Mouse (Mus musculus) heart, adult 2 months (tissue): ENCODE measurements around the gene Dgkh.

ENCODE experiments used
- CTCF ChIP-seq: fragments of 200-600 bp; IDR thresholded peaks from 2 replicates; pipeline ENCODE4 v1.8.1; 2022; ENCODE audit warnings: antibody characterized with exemption, mild to moderate bottlenecking, moderate library complexity
- EP300 ChIP-seq: fragments of 200-500 bp; IDR thresholded peaks from 2 replicates; pipeline ENCODE4 v1.6.1; 2011; ENCODE audit warnings: low read depth, low read length, control low read depth; ENCODE audit not compliant: insufficient read depth
- POLR2A ChIP-seq: fragments of 200-500 bp; IDR thresholded peaks from 2 replicates; pipeline ENCODE4 v1.6.1; 2011; ENCODE audit warnings: mild to moderate bottlenecking, low read depth, low read length, control low read depth; ENCODE audit not compliant: insufficient read depth

DNA sequence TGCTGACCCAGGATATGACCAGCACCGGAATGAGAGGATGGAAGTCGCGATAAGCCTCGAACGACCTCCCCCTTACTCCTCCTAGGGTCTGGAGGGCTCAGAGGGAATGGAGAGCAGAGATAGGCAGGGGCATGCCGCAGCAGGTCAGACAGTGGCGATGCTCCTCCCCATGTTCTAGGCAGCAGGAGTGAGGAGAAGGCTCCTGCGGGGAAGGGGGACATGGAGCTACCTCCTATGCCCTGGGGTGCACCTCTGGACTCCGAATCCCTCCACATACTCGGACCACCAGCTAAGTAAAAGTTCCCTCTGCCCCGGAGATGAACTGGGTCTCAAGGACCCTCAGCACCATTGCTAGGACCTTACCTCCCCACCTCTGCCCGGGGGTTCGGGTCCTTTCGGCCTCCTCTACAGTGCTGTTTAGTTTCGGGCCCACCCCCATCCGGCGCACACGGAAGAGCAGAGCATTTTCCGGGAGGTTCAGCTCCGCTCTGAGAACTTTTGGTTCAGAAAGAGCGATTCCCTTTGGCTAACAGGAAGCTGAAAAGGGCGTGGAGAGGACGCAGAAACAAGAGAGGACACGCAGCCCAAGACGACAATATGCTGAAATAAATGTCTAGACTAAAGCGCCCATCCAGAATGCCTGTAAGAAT is 7.1 kb downstream of the Dgkh start:
- TF ChIP-seq CTCF (no peak), EP300 (no peak), POLR2A (0 out of 2 replicates have a peak, but pooled peaks have one; percentile 29)
